Mouse (Mus musculus): Measurements from ENCODE around the gene Arfgap3. TPM values are rescaled to one million over a fixed set of nuclear protein-coding genes. Genes with fewer than 3 reads are reported as not detected.
"Not testable (repeated sequence)": the region's sequence is repeated elsewhere in the genome, so short reads cannot be mapped to it uniquely, and the experiment has no call there.

Arfgap3 gene
- polyA plus RNA-seq, 3 experiments from 2014 or later, result 11.7 to 14.1 (median 13.4) TPM

DNA sequence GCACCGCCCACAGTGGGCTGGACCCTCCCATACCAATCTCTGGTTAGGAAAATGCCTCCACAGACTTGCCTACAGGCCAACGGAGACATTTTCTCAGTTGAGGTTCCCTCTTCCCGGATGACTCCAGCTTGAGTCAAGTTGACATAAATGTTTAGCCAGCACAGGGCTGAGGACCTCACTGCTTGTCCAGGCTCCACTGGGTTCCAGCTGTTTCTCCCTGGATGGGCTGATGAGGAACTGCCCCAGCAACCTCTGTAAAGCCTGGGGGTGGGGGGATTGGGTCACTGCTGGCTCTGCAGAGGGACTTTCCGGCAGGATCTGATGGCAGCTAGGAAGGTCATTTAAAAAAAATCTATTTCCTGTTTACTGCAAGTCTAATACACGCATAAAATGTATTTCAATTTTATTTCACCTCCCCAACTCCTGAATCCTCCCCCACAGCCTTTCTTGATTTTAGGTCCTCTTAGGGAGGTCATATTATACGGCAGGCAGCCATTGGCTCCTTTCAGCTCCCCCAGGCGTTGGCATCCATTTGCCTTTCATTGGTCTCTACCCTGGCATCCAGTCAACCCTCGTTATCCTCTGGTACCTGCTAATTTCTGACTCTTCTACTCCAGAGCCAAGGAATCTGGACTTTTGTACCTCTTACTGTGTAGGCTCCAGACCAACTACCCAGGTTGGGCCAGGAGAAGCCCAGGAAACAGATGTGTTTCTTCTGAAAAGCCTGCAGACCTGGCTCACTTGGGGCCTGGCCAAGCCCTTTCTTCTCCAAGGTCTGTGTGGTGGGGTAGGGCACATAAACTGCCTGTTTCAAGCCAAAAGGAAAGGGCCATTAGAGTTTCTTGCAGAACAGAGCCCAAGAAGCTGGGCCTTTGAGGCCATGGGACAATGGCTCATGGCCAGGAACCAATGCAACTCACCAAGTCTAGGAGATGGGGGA, 56.1 kb downstream of the Arfgap3 start:
- ATAC-seq, result no peak

DNA sequence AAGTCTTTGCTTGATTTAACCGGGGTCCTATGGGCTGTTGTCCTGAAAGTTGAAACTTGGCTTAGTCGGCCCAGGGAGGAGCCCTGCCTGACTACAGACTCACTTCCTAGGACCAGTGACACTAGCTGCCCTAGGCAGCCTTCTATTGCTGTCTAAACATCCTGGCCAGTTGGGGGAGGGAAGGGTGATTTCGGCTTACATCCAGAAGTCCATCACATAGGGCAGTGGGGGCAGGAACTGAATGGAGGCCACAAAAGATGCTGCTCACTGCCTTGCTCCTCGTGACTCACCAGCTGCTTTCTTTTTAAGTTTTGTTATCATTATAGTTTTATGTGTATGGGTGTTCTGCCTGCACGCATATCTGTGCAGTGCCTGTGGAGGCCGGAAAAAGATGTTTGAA, 56.9 kb downstream of the Arfgap3 start:
- ATAC-seq, result no peak

DNA sequence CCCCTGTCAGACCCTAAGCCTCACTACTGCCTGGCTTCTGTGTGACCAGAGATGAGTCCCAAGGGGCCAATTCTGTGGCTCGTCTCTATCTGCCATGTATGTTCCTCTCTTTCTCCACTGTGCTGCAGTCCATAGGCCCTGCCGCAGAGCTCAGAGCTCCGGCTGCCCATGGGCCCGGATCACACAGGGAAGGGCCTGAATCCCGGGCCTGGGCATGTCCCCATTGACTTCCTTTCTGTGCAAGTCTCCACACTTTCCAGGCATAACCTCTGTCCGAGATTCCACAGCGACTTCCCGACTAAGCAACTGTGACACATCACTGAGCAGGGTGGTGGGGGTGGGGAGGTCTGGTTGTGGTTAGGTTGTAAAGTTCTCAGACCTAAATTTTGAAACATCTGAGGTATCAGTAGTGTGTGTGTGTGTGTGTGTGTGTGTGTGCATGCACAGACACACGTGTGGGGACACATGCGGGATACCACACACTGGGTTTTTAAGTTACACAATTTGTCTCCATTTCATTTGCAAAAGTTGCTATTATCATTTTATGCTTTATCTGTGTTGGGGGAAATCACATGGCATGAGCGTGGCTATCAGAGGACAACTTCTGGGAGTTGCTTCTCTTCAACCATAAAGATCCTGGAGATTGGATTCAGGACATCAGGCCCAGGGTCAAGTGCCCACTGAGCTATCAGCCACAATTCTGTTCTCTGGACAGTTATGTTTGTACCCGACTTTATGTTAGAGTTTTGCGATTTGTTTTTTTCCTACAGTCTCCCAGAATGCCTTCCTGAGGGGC, 57.6 kb downstream of the Arfgap3 start:
- no peak for ATAC-seq

DNA sequence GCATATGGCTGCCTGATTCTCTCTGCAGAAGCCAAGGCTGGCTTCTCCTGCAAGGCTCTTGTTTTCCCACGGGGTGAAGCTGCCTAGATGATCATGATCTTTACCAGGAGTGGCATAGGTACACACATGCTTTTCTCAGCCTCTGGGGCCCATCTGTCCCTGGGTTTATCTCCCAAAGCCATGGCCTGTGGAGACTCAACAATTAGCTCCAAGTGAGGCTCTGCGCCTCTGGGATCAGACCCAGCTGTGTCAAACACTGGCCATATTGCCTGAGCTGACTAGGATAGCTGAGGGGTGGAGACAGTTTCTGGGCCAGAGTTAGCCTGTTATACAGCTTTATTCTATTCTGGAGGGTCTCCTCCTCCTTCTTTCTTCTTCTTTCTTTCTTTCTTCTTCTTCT, 59.1 kb downstream of the Arfgap3 start:
- no peak for ATAC-seq

DNA sequence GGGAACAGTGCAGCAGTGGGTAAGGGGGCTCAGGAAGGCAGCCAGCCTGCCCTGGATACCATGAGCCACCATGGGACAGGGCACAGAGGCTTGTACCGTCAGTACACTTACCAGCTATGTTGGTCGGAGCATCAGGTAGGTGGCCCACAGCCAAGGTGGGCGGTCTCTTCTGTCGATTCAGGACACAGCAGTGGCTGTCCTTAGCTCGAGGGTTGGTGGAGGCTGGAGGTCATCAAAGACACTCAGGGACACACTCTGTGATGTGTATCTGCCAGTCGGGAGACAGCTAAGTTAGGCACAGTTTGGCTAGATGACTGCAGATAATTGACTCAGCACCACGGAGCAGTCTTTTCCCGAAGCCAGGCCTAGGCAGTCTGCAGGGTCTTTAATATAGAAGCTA, 65.2 kb downstream of the Arfgap3 start:
- no peak for ATAC-seq

DNA sequence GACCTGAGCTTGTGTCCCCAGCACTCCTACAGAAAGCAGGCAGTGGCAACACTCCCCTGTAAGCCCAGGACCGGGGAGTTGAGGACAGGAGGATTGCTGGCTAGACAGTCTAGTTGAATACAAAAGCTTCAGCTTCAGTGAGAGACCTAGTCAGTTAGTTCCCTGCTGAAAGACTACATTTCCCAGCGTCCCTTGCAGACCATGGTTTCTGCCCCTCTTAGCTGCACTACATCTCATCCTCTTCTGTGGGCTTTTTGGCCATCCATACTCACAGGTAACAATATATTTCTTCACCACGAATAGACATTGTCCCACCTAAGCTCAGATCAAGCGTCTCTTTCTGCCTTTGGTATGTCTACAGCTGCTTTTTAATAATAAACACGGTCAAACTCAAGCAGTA, 67.7 kb downstream of the Arfgap3 start:
- no peak for ATAC-seq

DNA sequence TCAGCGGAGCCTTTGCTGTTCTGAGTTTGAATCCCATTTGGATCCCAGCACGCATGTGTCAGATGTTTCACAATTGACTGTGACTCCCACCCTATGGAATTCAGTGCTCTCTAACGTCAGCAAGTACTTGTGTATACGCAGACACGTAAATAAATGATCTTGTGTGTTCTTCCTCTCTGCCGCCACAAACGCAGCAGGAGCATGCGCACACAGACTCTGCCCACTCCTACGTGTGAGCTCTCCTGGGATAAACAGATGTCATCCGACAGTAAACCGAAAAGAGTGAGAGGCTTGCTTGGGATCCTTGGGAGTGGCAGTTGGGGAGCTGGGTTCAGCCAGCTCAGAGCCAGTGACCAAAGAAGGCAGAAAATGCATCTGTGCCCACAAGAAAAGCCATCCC, 68.7 kb downstream of the Arfgap3 start:
- ATAC-seq, result no peak

DNA sequence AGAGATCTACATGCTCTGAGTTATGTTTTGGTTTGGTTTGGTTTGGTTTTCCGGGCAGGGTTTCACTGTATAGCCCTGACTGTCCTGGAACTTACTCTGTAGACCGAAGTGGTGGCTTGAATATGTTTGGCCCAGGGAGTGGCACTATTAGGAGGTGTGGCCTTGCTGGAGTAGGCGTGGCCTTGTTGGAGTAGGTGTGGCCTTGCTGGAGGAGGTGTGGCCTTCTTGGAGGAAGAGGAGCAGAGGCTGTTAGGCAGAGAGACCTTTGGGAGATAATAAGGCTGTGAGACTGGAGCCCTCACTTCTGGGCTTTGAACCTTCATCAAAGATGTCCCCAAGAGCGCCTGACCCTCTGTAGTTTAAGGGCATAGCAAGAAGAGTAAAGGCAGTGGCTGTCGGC, 71.5 kb downstream of the Arfgap3 start:
- no peak for ATAC-seq

DNA sequence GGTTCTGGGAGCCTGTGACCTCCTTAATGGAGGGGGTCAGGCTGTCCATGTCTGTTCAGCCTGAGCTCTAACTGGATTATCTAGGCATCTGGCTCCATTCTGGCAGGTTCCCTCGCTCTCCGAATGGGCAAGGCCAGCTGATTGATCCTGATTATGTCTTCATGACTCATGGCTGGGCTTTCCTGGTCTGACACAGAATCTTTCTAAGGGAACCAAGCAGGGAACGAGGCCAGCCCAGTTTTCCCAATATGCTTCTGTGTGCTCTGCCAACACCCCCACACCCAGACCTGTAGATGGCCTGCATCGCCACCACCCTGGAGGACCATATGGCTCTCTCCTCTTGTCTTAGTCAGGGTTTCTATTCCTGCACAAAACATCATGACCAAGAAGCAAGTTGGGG, 72.6 kb downstream of the Arfgap3 start:
- no peak for ATAC-seq

DNA sequence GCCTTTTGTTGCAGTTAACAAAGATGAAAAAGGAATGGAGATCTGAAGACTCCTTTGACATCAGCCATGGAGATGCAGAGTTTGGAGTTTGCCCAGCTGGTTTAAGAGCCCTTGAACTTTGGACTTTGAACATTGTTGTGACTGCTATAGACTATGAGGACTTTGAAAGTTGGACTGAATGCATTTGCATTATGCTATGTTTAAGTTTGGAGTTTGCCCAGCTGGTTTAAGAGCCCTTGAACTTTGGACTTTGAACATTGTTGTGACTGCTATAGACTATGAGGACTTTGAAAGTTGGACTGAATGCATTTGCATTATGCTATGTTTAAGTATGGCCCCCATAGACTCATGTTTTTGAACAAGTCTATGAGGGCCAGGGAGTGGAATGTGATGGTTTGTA, 75.8 kb downstream of the Arfgap3 start:
- not testable (repeated sequence) for ATAC-seq

DNA sequence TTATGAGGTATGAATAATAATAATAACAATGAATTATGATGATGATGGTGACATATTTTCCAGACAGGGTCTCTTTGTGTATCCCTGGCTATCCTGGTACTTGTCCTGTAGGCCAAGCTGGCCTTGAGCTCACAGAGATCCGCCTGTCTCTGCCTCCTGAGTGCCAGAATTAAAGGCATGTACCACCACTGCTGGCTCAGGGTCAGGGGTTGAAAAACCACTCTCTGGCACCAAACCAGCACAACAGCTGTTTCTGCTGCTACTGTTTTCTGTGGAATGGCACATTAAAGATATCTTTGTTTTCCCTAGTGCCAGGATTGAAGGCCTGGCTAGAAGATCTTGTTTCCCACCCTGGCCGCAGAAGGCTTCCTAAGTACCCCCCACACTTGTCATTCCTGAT, 77.0 kb downstream of the Arfgap3 start:
- no peak for ATAC-seq

DNA sequence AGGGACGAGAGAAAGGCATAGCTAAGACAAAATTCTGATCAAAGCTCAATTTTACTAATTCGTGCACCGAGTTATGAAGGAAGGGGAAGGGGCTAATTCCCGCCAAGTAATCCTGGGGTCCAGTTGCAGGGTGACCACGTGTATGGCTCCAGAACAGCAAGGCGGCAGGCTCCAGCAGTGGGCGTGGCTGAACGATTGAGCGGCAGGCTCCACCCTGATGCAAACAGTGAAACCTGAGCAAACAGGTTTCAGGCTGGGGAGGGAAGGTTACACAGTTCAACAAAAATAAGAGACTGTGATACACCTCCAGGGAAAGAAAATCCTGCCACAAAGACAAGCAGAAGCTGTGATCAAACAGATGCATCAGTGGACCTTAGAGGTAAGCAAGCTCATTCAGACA, 78.8 kb downstream of the Arfgap3 start:
- ATAC-seq, result not testable (repeated sequence)

DNA sequence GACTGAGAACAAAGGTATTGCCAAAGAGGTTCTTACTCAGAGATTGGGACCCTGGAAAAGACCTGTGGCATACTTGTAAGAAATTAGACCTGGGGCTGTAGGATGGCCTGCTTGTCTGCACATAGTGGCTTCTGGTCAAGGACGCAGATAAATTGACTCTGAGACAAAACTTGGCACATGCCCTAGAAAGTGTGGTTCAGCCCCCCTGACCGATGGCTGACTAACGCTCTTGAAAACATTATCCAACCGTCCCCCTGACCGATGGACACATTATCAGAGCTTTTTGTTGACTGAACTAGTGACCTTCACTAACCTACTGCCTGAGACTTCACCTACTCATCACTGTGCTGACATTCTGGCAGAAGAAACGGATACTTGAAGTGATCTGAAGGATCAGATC, 80.1 kb downstream of the Arfgap3 start:
- ATAC-seq, result not testable (repeated sequence)

DNA sequence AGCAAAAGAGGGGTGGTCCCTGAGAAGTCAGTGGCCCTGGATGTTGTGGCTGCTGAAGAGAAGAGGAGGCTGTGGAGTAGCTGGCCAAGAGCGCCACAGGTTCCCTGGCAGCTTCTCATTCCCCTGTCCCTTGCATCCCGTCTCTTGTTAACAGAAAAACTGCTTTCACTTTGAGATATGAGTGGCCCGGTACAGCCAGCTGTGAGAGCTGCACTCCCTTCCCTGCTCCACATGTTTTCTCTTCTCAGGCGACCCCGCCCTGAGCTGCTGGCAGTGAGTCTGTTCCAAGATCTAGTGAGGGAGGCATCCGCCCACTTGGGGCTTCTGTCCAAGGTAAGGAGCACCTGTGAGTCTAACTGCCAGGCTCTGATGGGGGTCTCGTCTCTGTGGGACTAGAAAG, 81.6 kb downstream of the Arfgap3 start:
- ATAC-seq, result not testable (repeated sequence)

DNA sequence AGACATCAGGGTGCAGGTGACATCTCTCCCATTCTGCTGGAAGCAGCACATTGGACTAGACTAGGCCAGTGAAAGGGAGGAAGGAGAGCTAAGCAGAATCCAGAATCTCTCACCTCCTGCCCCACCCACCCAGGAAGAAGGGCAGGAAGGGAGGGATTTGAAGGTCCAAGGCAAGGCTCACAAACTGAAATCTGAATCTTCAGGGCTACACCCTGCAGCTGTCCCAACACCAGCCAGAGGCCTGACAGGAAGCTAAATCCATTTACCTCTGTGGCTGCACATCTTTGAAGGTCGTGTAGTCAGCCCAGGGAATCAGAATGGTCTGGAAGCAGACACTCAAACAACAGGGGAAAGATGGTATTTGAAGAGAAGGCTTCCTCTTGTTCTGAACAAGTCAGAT, 84.8 kb downstream of the Arfgap3 start:
- ATAC-seq, result no peak

DNA sequence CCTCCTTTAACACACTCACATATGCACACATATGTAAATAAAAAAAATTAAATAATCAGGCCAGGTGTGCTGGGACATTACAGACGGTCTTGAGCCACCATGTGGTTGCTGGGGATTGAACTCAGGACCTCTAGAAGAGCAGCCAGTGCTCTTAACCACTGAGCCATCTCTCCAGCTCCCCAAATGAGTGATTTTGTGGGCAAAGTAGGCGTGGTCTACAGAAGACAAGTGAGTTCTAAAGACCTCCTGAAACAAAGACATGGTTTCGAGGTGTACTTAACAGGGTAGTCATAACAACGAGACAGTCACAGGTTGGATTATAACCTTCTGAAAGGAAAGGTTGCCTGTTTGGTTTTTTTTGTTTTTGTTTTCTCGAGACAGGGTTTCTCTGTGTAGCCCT, 86.6 kb downstream of the Arfgap3 start:
- ATAC-seq, result no peak

DNA sequence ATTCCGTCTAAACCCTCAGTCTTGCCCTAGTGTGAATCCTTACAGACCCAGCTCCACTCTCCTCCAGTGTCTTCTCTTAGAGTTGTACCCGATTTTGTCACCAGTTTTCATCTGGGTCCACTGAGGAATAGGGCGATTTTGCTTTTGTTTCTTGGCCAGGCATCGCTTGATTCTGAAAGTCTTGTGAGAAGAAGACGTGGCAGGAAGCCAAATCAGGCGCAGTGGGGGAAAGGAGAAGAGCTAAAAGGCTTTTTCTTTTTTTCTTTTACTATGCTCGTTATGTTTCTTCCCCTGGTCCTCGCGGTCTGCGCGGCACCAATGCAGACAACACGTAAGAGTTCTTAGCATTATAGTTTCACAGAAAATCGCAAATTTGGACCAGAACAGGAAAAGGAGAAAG, 92.1 kb downstream of the Arfgap3 start:
- no peak for ATAC-seq

DNA sequence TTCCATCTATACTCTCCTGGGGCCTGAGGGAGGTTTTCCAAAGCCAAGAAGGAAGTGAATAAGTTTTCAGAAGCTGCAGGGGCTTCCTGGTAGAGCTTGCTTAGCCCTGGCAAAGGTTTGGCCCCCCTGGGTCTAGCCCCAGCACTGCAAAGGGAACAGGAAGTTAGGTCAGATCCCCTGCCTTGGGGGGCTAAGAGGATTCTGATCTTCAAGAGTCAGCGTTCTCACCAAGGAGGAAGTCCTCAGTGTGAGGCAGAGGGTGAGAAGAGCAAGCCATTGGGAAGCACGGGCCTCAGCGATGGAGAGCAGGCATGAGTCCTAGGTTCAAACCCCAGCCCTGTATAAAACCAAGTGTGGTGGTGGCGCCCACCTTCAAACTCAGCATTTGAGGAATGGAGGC, 93.6 kb downstream of the Arfgap3 start:
- no peak for ATAC-seq

DNA sequence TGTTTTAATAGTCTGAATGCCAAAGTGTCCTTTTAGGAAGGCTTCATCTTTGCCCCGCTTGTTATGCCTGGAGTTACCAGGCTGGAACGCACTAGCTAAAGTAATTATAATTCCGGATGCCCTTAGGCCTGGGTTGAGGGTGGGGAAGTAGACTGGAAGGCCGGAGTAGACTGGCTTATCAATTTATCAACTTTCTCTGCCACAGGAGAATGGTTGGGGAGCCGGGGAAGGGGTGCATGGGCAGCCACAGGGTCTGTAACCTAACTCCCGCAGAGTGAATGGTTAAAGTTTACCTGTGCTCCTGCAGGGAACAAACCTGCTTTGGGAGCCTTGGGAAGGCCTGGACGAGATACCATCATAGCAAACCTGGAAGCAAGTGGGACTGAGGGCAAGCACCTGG, 94.1 kb downstream of the Arfgap3 start:
- no peak for ATAC-seq

DNA sequence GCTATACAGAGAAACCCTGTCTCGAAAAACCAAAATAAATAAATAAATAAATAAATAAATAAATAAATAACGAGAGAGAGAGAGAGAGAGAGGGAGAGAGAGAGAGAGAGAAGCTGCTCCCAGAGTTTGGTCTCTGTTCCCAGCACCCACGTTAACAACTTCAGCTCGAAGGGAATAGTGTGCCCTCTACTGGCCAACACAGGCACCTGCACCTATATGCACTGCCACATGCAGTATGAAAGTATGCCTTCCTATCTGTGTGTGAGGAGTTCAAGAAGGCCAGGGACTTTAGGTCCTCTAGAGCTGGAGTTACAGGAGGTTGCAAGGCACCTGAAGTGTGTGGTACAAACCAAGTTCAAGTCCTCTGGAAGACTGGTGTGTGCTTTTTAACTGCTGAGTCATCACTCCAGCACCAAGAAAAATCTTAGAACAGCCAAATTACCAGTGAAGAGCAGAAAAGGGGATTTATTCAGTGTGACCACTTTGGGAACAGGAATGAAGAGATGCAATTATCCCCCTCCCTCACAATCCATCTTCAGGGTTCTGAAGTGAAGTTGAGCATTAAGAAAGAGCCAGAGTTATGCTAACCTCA, 94.8 kb downstream of the Arfgap3 start:
- ATAC-seq, result no peak

DNA sequence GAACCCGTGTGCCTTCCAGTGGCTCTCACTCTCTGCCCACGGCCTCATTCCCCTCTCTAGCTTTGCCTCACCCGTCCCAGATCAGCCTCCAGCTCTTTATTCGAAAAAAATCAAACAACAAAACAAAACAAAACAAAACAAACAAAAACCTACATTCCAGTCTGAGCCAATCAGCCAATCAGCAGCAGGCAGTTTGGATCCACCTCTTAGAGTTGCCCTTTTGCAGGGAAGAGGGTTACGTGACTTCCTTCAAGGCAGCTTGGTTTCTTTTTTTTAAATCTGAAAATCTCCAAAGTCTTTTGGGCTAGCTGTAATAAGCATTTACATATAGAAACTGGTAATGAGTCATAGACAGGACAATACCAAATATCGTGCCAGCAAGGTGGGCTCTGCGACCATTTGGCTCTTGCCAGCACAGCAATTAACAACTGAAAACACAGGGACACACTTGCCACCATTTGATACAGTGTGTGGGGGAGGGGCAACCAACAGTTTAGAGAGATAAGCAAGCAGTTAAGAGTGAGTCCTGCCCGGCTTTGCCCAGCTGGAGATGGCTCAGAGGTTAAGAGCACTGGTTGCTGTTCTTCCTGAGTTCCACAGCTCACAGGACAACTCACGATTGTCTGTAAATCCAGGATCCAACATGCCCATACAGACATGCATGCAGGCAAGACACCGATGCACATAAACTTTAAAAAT, 95.5 kb downstream of the Arfgap3 start:
- ATAC-seq, result no peak

DNA sequence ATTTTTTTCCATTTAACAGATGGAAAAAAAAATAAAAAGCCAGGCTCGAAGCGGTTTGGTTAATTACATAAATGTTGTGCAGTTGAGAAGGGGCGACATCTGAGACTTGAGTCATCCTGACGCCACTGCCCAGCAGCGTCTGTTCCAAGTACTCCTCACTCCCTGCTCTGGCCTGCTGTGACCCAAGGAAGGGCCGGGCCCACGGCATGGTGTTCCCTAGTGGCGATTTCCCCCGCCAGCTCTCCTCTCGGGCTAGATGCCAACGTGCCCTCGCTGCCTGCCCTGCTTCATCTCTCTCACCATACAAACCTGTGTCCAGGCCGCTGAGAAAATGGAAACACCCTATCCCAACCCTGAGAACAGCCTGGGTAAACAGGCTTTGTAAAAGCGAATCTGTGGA, 98.0 kb downstream of the Arfgap3 start:
- ATAC-seq, result no peak
